Mouse (Mus musculus): ENCODE data around the gene Ufl1. TPM values are rescaled to one million over a fixed set of nuclear protein-coding genes. Genes with fewer than 3 reads are reported as not detected.

Gene Ufl1
- polyA plus RNA-seq (2012): 2.4 and 3.1 TPM in 2 replicates

GRCm38 (mm10) chr4:25281671-25282038 lies at the start of gene Ufl1:
Ufl1 (minus strand) TSS chr4:25281821.

GRCm38 (mm10) chr4:25242776-25243175 lies 38.8 kb downstream of the Ufl1 start, which contains the start of gene Fhl5:
Fhl5 (minus strand) TSS chr4:25242876.

Other genes with a start within 250 kb of the Ufl1 start
- not detected in 2 replicates for gene Fhl5, start 38.9 kb downstream of the Ufl1 start, polyA plus RNA-seq (2012)

All from megakaryocyte-erythroid progenitor cell, adult 5 weeks (primary cell).